Mouse (Mus musculus) cerebellum, adult 2 months (tissue): ENCODE results near the gene Aim2.

Experiments
- CTCF ChIP-seq: fragments of 200-500 bp; IDR thresholded peaks from 2 replicates; pipeline ENCODE4 v1.5.1; 2011; ENCODE audit warnings: low read depth, mild to moderate bottlenecking, control low read depth, low read length, moderate library complexity, borderline replicate concordance; ENCODE audit not compliant: insufficient read depth
- POLR2A ChIP-seq: fragments of 200-500 bp; IDR thresholded peaks from 2 replicates; pipeline ENCODE4 v1.6.1; 2011; ENCODE audit warnings: low read length, control low read depth, borderline replicate concordance; ENCODE audit not compliant: insufficient read depth

- TF ChIP-seq POLR2A, result no peak
- TF ChIP-seq CTCF, result no peak
Measured at GRCm38 (mm10) chr1:173414631-173415030, 64.0 kb downstream of the Aim2 start.
